Mouse (Mus musculus) stomach, embryonic 16.5 days (tissue): ENCODE data around the gene Olfr1344. TPM values are rescaled to one million over a fixed set of nuclear protein-coding genes. Genes with fewer than 3 reads are reported as not detected.
"Not testable (repeated sequence)": the region's sequence is repeated elsewhere in the genome, so short reads cannot be mapped to it uniquely, and the experiment has no call there.

Experiments
- ATAC-seq: fragments of 200-750 bp; cut with Nextera tagmentation; 2 replicates; pipeline ENCODE4 v1.8.0; 2017; ENCODE audit warnings: moderate number of reproducible peaks, moderate TSS enrichment; ENCODE audit not compliant: insufficient read depth, low FRiP score
- H3K27ac ChIP-seq: fragments of 300-500 bp; sonication (generic); 2 replicates; pipeline ENCODE4 v1.5.1; 2014; ENCODE audit warnings: low read length
- H3K27me3 ChIP-seq: fragments of 300-500 bp; sonication (generic); 2 replicates; pipeline ENCODE4 v1.6.1; 2014; ENCODE audit warnings: low read length, control low read depth, mixed read lengths; ENCODE audit not compliant: control insufficient read depth, insufficient read depth
- H3K36me3 ChIP-seq: fragments of 300-500 bp; sonication (generic); 2 replicates; pipeline ENCODE4 v1.6.1; 2014; ENCODE audit warnings: low read length; ENCODE audit not compliant: control insufficient read depth, insufficient read depth
- H3K4me1 ChIP-seq: fragments of 300-500 bp; sonication (generic); 2 replicates; pipeline ENCODE4 v1.6.1; 2014; ENCODE audit warnings: low read length, control low read depth, mixed read lengths; ENCODE audit not compliant: control insufficient read depth, insufficient read depth
- H3K4me2 ChIP-seq: fragments of 300-500 bp; sonication (generic); 2 replicates; pipeline ENCODE4 v1.6.1; 2014; ENCODE audit warnings: low read depth, low read length, mixed read lengths
- H3K4me3 ChIP-seq: fragments of 300-500 bp; sonication (generic); replicated peaks from 2 replicates; pipeline ENCODE4 v1.5.1; 2014; ENCODE audit warnings: mild to moderate bottlenecking, low read length
- H3K9ac ChIP-seq: fragments of 300-500 bp; sonication (generic); 2 replicates; pipeline ENCODE4 v1.6.1; 2014; ENCODE audit warnings: low read length
- H3K9me3 ChIP-seq: fragments of 300-500 bp; sonication (generic); replicated peaks from 2 replicates; pipeline ENCODE4 v1.6.1; 2016; ENCODE audit warnings: low read length, control low read depth; ENCODE audit not compliant: control insufficient read depth
- WGBS: fragments of 180-500 bp; shearing (Covaris S2); extraction: QIAGEN DNeasy Blood & Tissue Kit; methylation state at CpG from one replicate; pipeline ENCODE4 v1.1.7; 2014; 5-methylcytosine and 5-hydroxymethylcytosine counted together
- polyA plus RNA-seq: library from polyadenylated mRNA; unstranded; fragments of >200 nt; fragmentation: Nextera tagmentation; extraction: Ambion mirVana; gene quantifications from 2 replicates; pipeline ENCODE4 v1.2.1, GENCODE M21; 2015

The Olfr1344 gene
- polyA plus RNA-seq, 1 experiment from 2014 or later, result not detected

- no peak overlapping the region for H3K4me3 ChIP-seq
- 88% methylated on average over 3 of the region's 3 CpGs for whole genome bisulfite sequencing
- no peak overlapping the region for H3K4me2 ChIP-seq
- H3K4me1 ChIP-seq, result no peaks in the 10 kb centered on the region
- H3K27ac ChIP-seq, result no peak overlapping the region
- H3K27me3 ChIP-seq, result no peaks in the 10 kb centered on the region
- H3K9me3 ChIP-seq, result no peaks in the 10 kb centered on the region
- H3K36me3 ChIP-seq, result no peaks in the 10 kb centered on the region
- ATAC-seq, result no peak
- no peak overlapping the region for H3K9ac ChIP-seq
These were observed 9.1 kb upstream of the Olfr1344 start for GRCm38 (mm10) chr7:6429381-6429780.

GRCm38 (mm10) chr7:6430342-6430741, 8.1 kb upstream of the Olfr1344 start:
- Histone ChIP-seq H3K4me3 (no peak overlapping the region), H3K9ac (no peak overlapping the region), H3K4me2 (no peak overlapping the region), H3K27ac (no peak overlapping the region), H3K27me3 (no peaks in the 10 kb centered on the region), H3K9me3 (no peaks in the 10 kb centered on the region), H3K4me1 (no peaks in the 10 kb centered on the region), H3K36me3 (no peaks in the 10 kb centered on the region)
- no peak for ATAC-seq
- WGBS, result 36% methylated on average over 2 of the region's 2 CpGs

DNA sequence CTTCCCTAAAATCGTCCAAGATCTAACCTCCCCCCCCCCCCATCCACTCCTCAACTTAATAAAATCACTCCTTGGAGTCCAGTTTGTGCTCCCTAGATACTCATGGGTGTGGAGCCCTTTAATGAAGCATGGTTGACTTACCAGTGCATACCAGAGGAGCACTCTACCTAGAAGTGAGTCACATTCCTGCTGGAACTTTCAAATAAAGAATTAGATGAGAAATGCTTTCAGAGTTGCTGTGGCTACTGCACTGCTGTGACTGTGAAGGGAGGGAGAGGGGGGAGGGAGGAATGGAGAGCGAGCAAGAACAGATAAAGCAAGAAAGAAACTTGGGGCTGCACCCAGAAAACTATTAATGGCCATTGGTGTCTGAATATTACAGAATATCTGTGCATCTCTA, 2.7 kb downstream of the Olfr1344 start:
- Histone ChIP-seq H3K4me2 (no peak overlapping the region), H3K36me3 (no peaks in the 10 kb centered on the region), H3K4me1 (no peaks in the 10 kb centered on the region), H3K27ac (no peak overlapping the region), H3K27me3 (no peaks in the 10 kb centered on the region), H3K9me3 (no peaks in the 10 kb centered on the region), H3K4me3 (no peak overlapping the region), H3K9ac (no peak overlapping the region)
- no peak for ATAC-seq
- 71% methylated on average over 2 of the region's 2 CpGs for WGBS

DNA sequence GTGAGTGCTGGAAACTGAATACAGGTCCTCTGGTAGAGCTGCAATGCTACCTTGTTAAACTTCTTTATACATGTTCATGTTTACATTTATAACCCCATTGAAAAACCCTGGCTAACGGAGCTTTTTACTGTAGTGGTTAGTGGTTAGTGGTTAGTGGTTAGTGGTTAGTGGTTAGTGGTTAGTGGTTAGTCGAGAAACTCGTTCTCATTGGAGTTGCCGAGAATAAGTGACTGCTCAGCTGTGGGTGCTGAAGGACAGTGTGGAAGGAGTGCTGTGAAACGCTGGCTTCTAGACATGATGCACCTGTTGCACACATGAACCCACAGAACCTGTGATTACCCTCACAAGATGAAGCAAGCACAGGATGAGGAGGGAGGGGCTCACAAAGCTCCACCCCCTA, 9.3 kb downstream of the Olfr1344 start:
- no peak overlapping the region for H3K27ac ChIP-seq
- ATAC-seq, result no peak
- 87% methylated on average over 5 of the region's 5 CpGs for WGBS
- no peaks in the 10 kb centered on the region for H3K9me3 ChIP-seq
- H3K4me1 ChIP-seq, result no peaks in the 10 kb centered on the region
- no peak overlapping the region for H3K4me2 ChIP-seq
- H3K36me3 ChIP-seq, result no peaks in the 10 kb centered on the region
- no peak overlapping the region for H3K4me3 ChIP-seq
- no peaks in the 10 kb centered on the region for H3K27me3 ChIP-seq
- H3K9ac ChIP-seq, result no peak overlapping the region

GRCm38 (mm10) chr7:6455868-6456267, 17.4 kb downstream of the Olfr1344 start, which contains the start of gene Olfr1336:
Gene Olfr1336 (plus strand): TSS chr7:6456168.
- ATAC-seq, result no peak
- Histone ChIP-seq H3K4me2 (no peak within 1 kb of the TSS), H3K9ac (no peak within 1 kb of the TSS), H3K4me3 (no peak within 1 kb of the TSS), H3K36me3 (no peaks in the 10 kb centered on the region), H3K9me3 (no peaks in the 10 kb centered on the region), H3K4me1 (no peaks in the 10 kb centered on the region), H3K27ac (no peak within 1 kb of the TSS), H3K27me3 (no peaks in the 10 kb centered on the region)

GRCm38 (mm10) chr7:6456399-6456798, 17.9 kb downstream of the Olfr1344 start:
- Histone ChIP-seq H3K9me3 (no peaks in the 10 kb centered on the region), H3K36me3 (no peaks in the 10 kb centered on the region), H3K27ac (no peak overlapping the region), H3K4me1 (no peaks in the 10 kb centered on the region), H3K4me2 (no peak overlapping the region), H3K27me3 (no peaks in the 10 kb centered on the region), H3K4me3 (no peak overlapping the region), H3K9ac (no peak overlapping the region)
- no peak for ATAC-seq
- WGBS, result 44% methylated on average over 3 of the region's 3 CpGs

DNA sequence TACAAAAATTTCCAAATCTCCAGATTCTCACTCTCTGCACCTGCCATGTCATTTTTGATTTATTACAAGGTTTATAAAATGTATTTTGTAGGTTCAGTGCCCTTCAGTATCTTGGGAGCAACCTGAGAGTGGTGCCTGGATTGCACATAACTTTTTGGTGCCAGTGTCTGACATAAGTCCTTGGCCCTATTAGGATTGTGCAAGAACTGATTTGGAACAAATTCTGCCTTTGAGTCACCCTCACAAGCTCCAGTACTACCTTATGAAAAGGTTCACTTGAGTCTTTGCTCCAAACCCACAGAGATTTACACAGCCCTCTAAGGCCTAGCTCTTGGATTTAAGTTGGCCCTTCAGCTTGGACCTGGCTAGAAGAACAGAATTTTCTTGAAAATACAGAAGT, 28.5 kb downstream of the Olfr1344 start, which contains the start of gene Olfr1346:
Gene Olfr1346, plus strand, starts transcription at position 151 of the 400 bp plus-strand sequence.
- no peaks in the 10 kb centered on the region for H3K9me3 ChIP-seq
- no peaks in the 10 kb centered on the region for H3K36me3 ChIP-seq
- H3K9ac ChIP-seq, result no peak within 1 kb of the TSS
- no peaks in the 10 kb centered on the region for H3K4me1 ChIP-seq
- no peak within 1 kb of the TSS for H3K4me3 ChIP-seq
- no peak for ATAC-seq
- no peak within 1 kb of the TSS for H3K4me2 ChIP-seq
- no peak within 1 kb of the TSS for H3K27ac ChIP-seq
- no peaks in the 10 kb centered on the region for H3K27me3 ChIP-seq

DNA sequence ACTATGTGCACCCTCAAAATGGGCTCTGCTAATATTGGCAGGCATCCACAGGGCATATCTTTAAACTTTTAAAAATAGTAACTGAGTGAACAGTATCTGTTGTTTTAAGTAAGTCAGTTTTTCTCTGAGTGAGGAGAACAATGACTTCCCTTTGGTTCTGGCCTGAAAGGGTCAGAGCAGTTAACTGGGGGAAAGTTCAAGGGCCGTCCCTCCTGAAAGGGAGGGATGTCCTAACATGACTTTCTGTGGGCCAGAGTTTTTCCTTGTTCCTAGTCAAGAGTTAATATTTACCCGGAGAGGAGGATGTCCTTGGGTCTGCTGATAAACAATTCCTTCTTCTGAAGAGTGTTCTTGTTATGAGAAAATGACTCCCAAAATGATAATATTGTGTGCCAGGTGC, 39.1 kb downstream of the Olfr1344 start:
- 64% methylated on average over 2 of the region's 2 CpGs for WGBS
- H3K9ac ChIP-seq, H3K4me3 ChIP-seq, ATAC-seq, H3K27me3 ChIP-seq, H3K4me2 ChIP-seq, H3K4me1 ChIP-seq, H3K9me3 ChIP-seq, H3K27ac ChIP-seq, H3K36me3 ChIP-seq: not testable (repeated sequence)

DNA sequence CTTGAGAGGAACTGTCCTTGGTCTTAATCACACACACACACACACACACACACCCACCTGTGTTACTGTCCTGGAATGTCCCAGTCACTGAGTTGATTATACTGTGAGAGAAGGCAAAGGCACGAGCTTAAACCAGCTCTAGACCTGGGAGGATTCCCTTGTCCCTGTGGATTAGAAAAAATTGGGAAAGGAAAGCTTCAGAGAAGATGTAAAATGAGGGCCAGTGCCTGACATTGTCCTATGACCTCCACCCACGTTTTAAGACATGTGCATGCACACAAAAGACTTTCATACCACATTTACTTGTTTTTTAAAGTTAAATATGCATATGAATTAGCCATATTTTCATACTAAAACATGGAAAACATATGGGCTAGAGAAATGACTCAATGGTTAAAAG, 48.4 kb downstream of the Olfr1344 start, which contains the start of gene Olfr5:
Gene Olfr5, minus strand, starts transcription at position 101 of the 400 bp plus-strand sequence.
- H3K36me3 ChIP-seq, result no peaks in the 10 kb centered on the region
- no peak within 1 kb of the TSS for H3K4me2 ChIP-seq
- H3K9ac ChIP-seq, result no peak within 1 kb of the TSS
- H3K27me3 ChIP-seq, result no peaks in the 10 kb centered on the region
- H3K27ac ChIP-seq, result no peak within 1 kb of the TSS
- no peaks in the 10 kb centered on the region for H3K9me3 ChIP-seq
- no peak within 1 kb of the TSS for H3K4me3 ChIP-seq
- no peak for ATAC-seq
- H3K4me1 ChIP-seq, result no peaks in the 10 kb centered on the region
- WGBS, result 26% methylated on average over 2 of the region's 2 CpGs
